ENCODE assay signal across 1 mouse cellular context in the genomic region with DNA sequence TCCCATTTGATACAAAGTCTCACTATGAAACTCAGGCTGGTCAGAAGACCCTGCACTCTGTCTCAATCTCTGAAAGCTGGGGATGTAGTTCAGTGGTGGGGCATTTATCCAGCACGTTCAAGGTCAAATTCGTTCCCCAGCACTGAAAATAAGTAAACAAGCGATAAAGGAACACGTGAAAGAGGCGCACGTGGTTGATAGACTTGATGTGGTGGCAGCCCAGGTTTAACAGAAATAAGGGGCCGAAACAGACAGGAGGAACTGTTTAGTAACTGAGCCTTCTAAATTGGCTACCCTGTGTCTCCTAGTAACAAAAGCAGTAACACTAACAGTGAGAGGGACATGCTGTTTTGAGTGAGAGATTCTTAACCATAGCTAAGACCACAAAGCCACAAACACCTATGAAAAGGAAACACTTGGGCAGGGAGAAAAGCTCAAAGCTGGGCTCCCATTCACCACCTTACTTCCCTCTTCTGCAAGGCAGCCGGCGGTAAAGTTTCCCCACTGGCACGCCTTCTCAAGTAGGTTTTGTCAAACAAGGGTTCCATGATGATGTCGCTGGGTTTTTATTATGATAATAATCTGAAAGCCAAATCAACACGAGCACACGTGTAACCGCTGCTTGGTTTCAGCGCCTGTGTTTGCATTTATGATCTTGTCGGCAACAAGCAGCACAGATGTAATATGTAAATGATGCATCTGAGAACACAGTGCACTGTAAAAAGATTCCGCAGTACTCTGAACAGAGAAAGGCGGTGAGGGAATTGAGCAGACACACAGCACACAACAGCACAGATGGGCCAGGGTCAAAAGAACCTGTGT.
TF ChIP-seq lines count a peak whose summit lies in the region.

No protein-coding gene starts in this region.

TF ChIP-seq in CH12.LX, 34 proteins besides CTCF, POLR2A, EP300 and RAD21 (continued from another document):
- TF ChIP-seq TBP (conservative IDR thresholded peaks at IDR 0.05; ENCODE audit: low read depth, low read length) (peak; percentile 50; the same call in 1 of the 2 replicates), JUND (conservative IDR thresholded peaks at IDR 0.05; ENCODE audit: low read depth, low read length) (0 out of 2 replicates have a peak, but pooled peaks have one; percentile 22), MYC (IDR thresholded peaks at IDR 0.05; ENCODE audit: low read depth, low read length) (peak; percentile 63), RCOR1 (conservative IDR thresholded peaks at IDR 0.05; ENCODE audit: low read depth, low read length) (0 out of 2 replicates have a peak, but pooled peaks have one; percentile 21)
